Mouse (Mus musculus): ENCODE data around the gene St3gal6. TPM values are rescaled to one million over a fixed set of nuclear protein-coding genes. Genes with fewer than 3 reads are reported as not detected.

St3gal6 gene
- total and polyA plus RNA-seq, 2 experiments from 2014 or later, result 7.9 to 14.7 TPM

- Histone ChIP-seq H3K4me3 (ENCODE audit: low read depth, low read length) (no peak overlapping the region), H3K4me2 (ENCODE audit: low read depth, low read length) (no peak overlapping the region), H3K36me3 (replicated peaks; ENCODE audit: control insufficient read depth, insufficient read depth, low read length) (peaks cover 31% of the 10 kb centered on the region), H3K9ac (replicated peaks; ENCODE audit: low read depth, low read length) (no peak overlapping the region), H3K27me3 (ENCODE audit: control insufficient read depth, insufficient read depth, low read length) (no peaks in the 10 kb centered on the region), H3K4me1 (ENCODE audit: control insufficient read depth, insufficient read depth) (no peaks in the 10 kb centered on the region), H3K27ac (ENCODE audit: low read depth) (no peak overlapping the region), H3K9me3 (replicated peaks; ENCODE audit: control insufficient read depth, low read length) (no peaks in the 10 kb centered on the region)
- no peak for ATAC-seq (ENCODE audit: insufficient read depth, low read depth)
- DNase-seq (ENCODE audit: low spot score), result no peak
- TF ChIP-seq CTCF (IDR thresholded peaks at IDR 0.05; ENCODE audit: low read depth) (no peak), EP300 (IDR thresholded peaks at IDR 0.05; ENCODE audit: low read depth) (no peak)
- WGBS, result 88% methylated on average over 4 of the region's 4 CpGs
Measured at GRCm38 (mm10) chr16:58446281-58447259, 77.5 kb downstream of the St3gal6 start.

- Histone ChIP-seq H3K36me3 (replicated peaks; ENCODE audit: control insufficient read depth, insufficient read depth, low read length) (peaks cover 16% of the 10 kb centered on the region), H3K4me3 (ENCODE audit: low read depth, low read length) (no peak overlapping the region), H3K4me2 (ENCODE audit: low read depth, low read length) (no peak overlapping the region), H3K4me1 (ENCODE audit: control insufficient read depth, insufficient read depth) (no peaks in the 10 kb centered on the region), H3K9me3 (replicated peaks; ENCODE audit: control insufficient read depth, low read length) (no peaks in the 10 kb centered on the region), H3K9ac (replicated peaks; ENCODE audit: low read depth, low read length) (no peak overlapping the region), H3K27ac (ENCODE audit: low read depth) (no peak overlapping the region), H3K27me3 (ENCODE audit: control insufficient read depth, insufficient read depth, low read length) (no peaks in the 10 kb centered on the region)
- ATAC-seq (ENCODE audit: insufficient read depth, low read depth), result no peak
- DNase-seq (ENCODE audit: low spot score), result no peak
- WGBS, result 59% methylated on average over 6 of the region's 6 CpGs
- TF ChIP-seq EP300 (IDR thresholded peaks at IDR 0.05; ENCODE audit: low read depth) (no peak), CTCF (IDR thresholded peaks at IDR 0.05; ENCODE audit: low read depth) (peak; percentile 34)
Measured at GRCm38 (mm10) chr16:58444735-58445134, 79.3 kb downstream of the St3gal6 start.

GRCm38 (mm10) chr16:58432384-58432783 is 91.7 kb downstream of the St3gal6 start:
- Histone ChIP-seq H3K27ac (ENCODE audit: low read depth) (no peak overlapping the region), H3K4me3 (ENCODE audit: low read depth, low read length) (no peak overlapping the region), H3K9me3 (replicated peaks; ENCODE audit: control insufficient read depth, low read length) (no peaks in the 10 kb centered on the region), H3K27me3 (ENCODE audit: control insufficient read depth, insufficient read depth, low read length) (no peaks in the 10 kb centered on the region), H3K36me3 (replicated peaks; ENCODE audit: control insufficient read depth, insufficient read depth, low read length) (peaks cover 32% of the 10 kb centered on the region), H3K4me2 (ENCODE audit: low read depth, low read length) (no peak overlapping the region), H3K9ac (replicated peaks; ENCODE audit: low read depth, low read length) (no peak overlapping the region), H3K4me1 (ENCODE audit: control insufficient read depth, insufficient read depth) (0 out of 2 replicates have a peak, but pooled peaks cover 8% of the 10 kb centered on the region)
- DNase-seq (ENCODE audit: low spot score) (no peak), ATAC-seq (ENCODE audit: insufficient read depth, low read depth) (no peak)
- TF ChIP-seq CTCF (IDR thresholded peaks at IDR 0.05; ENCODE audit: low read depth) (no peak), EP300 (IDR thresholded peaks at IDR 0.05; ENCODE audit: low read depth) (no peak)
- 100% methylated on average over 1 of the region's 1 CpGs for WGBS

- Histone ChIP-seq H3K27me3 (ENCODE audit: control insufficient read depth, insufficient read depth, low read length) (no peaks in the 10 kb centered on the region), H3K4me1 (ENCODE audit: control insufficient read depth, insufficient read depth) (0 out of 2 replicates have a peak, but pooled peaks cover 8% of the 10 kb centered on the region), H3K36me3 (replicated peaks; ENCODE audit: control insufficient read depth, insufficient read depth, low read length) (peaks cover 21% of the 10 kb centered on the region), H3K9ac (replicated peaks; ENCODE audit: low read depth, low read length) (no peak overlapping the region), H3K27ac (ENCODE audit: low read depth) (no peak overlapping the region), H3K4me2 (ENCODE audit: low read depth, low read length) (no peak overlapping the region), H3K9me3 (replicated peaks; ENCODE audit: control insufficient read depth, low read length) (no peaks in the 10 kb centered on the region), H3K4me3 (ENCODE audit: low read depth, low read length) (no peak overlapping the region)
- WGBS, result 82% methylated on average over 7 of the region's 7 CpGs
- TF ChIP-seq CTCF (IDR thresholded peaks at IDR 0.05; ENCODE audit: low read depth) (no peak), EP300 (IDR thresholded peaks at IDR 0.05; ENCODE audit: low read depth) (no peak)
- DNase-seq (ENCODE audit: low spot score) (no peak), ATAC-seq (ENCODE audit: insufficient read depth, low read depth) (no peak)
Measured at GRCm38 (mm10) chr16:58430246-58430645, 93.8 kb downstream of the St3gal6 start.

- Histone ChIP-seq H3K36me3 (replicated peaks; ENCODE audit: control insufficient read depth, insufficient read depth, low read length) (no peaks in the 10 kb centered on the region), H3K27me3 (ENCODE audit: control insufficient read depth, insufficient read depth, low read length) (no peaks in the 10 kb centered on the region), H3K9me3 (replicated peaks; ENCODE audit: control insufficient read depth, low read length) (no peaks in the 10 kb centered on the region), H3K4me1 (ENCODE audit: control insufficient read depth, insufficient read depth) (peaks cover 23% of the 10 kb centered on the region), H3K27ac (ENCODE audit: low read depth) (peak overlapping the region; percentile 67), H3K9ac (replicated peaks; ENCODE audit: low read depth, low read length) (no peak overlapping the region), H3K4me3 (ENCODE audit: low read depth, low read length) (no peak overlapping the region), H3K4me2 (ENCODE audit: low read depth, low read length) (0 out of 2 replicates have a peak overlapping the region, but pooled peaks have one; percentile 3)
- ATAC-seq (ENCODE audit: insufficient read depth, low read depth) (peak; percentile 86), DNase-seq (ENCODE audit: low spot score) (peak; percentile 76)
- TF ChIP-seq EP300 (IDR thresholded peaks at IDR 0.05; ENCODE audit: low read depth) (no peak), CTCF (IDR thresholded peaks at IDR 0.05; ENCODE audit: low read depth) (no peak)
- 19% methylated on average over 11 of the region's 11 CpGs for WGBS
Measured at GRCm38 (mm10) chr16:58421696-58422354, 102.2 kb downstream of the St3gal6 start.

Other genes starting within 250 kb of the St3gal6 start
- 26.5 and 38.4 TPM in 2 replicates for gene Dcbld2, start 115.8 kb downstream of the St3gal6 start, total RNA-seq (2014; rRNA removed; ENCODE audit: low replicate concordance)
- 3.9 and 4.1 TPM in 2 replicates for gene Dcbld2, start 115.8 kb downstream of the St3gal6 start, polyA plus RNA-seq (2015; fragmentation: Nextera tagmentation; extraction: Ambion mirVana)
- not detected in 2 replicates for gene Gm813, start 92.7 kb upstream of the St3gal6 start, total RNA-seq (2014; rRNA removed; ENCODE audit: low replicate concordance)
- gene Gm813, start 92.7 kb upstream of the St3gal6 start, polyA plus RNA-seq (2015; fragmentation: Nextera tagmentation; extraction: Ambion mirVana), result not detected in 2 replicates
- not detected in 2 replicates for gene E330017A01Rik, start 114.5 kb upstream of the St3gal6 start, total RNA-seq (2014; rRNA removed; ENCODE audit: low replicate concordance)
- gene E330017A01Rik, start 114.5 kb upstream of the St3gal6 start, polyA plus RNA-seq (2015; fragmentation: Nextera tagmentation; extraction: Ambion mirVana), result not detected in 2 replicates
- gene Cpox, start 146.0 kb upstream of the St3gal6 start, total RNA-seq (2014; rRNA removed; ENCODE audit: low replicate concordance), result 27.4 and 35.4 TPM in 2 replicates
- 15.4 and 15.6 TPM in 2 replicates for gene Cpox, start 146.0 kb upstream of the St3gal6 start, polyA plus RNA-seq (2015; fragmentation: Nextera tagmentation; extraction: Ambion mirVana)
- gene Gpr15, start 194.8 kb upstream of the St3gal6 start, total RNA-seq (2014; rRNA removed; ENCODE audit: low replicate concordance), result not detected in 2 replicates
- 0.10 TPM in 1 of 2 replicates, not detected in the other for gene Gpr15, start 194.8 kb upstream of the St3gal6 start, polyA plus RNA-seq (2015; fragmentation: Nextera tagmentation; extraction: Ambion mirVana)
- 24.0 and 43.9 TPM in 2 replicates for gene Cldnd1, start 203.7 kb upstream of the St3gal6 start, total RNA-seq (2014; rRNA removed; ENCODE audit: low replicate concordance)
- 72.0 and 72.8 TPM in 2 replicates for gene Cldnd1, start 203.7 kb upstream of the St3gal6 start, polyA plus RNA-seq (2015; fragmentation: Nextera tagmentation; extraction: Ambion mirVana)
- gene Olfr172, start 238.9 kb upstream of the St3gal6 start, total RNA-seq (2014; rRNA removed; ENCODE audit: low replicate concordance), result not detected in 2 replicates
- gene Olfr172, start 238.9 kb upstream of the St3gal6 start, polyA plus RNA-seq (2015; fragmentation: Nextera tagmentation; extraction: Ambion mirVana), result not detected in 2 replicates

Measured in heart, postnatal 0 days (tissue).